Mouse (Mus musculus) hindbrain, embryonic 16.5 days (tissue): ENCODE results near the gene Creb3l4. TPM values are rescaled to one million over a fixed set of nuclear protein-coding genes. Genes with fewer than 3 reads are reported as not detected.

Source experiments
- ATAC-seq: fragments of 200-750 bp; cut with Nextera tagmentation; 2 replicates; pipeline ENCODE4 v1.8.0; 2017; ENCODE audit warnings: moderate TSS enrichment, moderate library complexity
- H3K27ac ChIP-seq: fragments of 300-500 bp; sonication (generic); 2 replicates; pipeline ENCODE4 v1.5.1; 2014; ENCODE audit warnings: low read depth, mild to moderate bottlenecking, control low read depth, low read length, moderate library complexity
- H3K27me3 ChIP-seq: fragments of 300-500 bp; sonication (generic); replicated peaks from 2 replicates; pipeline ENCODE4 v1.6.1; 2014; ENCODE audit warnings: low read length; ENCODE audit not compliant: control insufficient read depth, insufficient read depth
- H3K36me3 ChIP-seq: fragments of 300-500 bp; sonication (generic); 2 replicates; pipeline ENCODE4 v1.6.1; 2014; ENCODE audit warnings: mild to moderate bottlenecking, low read length, moderate library complexity, mixed read lengths; ENCODE audit not compliant: control insufficient read depth, insufficient read depth
- H3K4me1 ChIP-seq: fragments of 300-500 bp; sonication (generic); 2 replicates; pipeline ENCODE4 v1.6.1; 2014; ENCODE audit warnings: low read depth, low read length; ENCODE audit not compliant: control insufficient read depth, insufficient read depth
- H3K4me2 ChIP-seq: fragments of 300-500 bp; sonication (generic); 2 replicates; pipeline ENCODE4 v1.6.1; 2014; ENCODE audit warnings: mild to moderate bottlenecking, low read length, control low read depth, moderate library complexity
- H3K4me3 ChIP-seq: fragments of 300-500 bp; sonication (generic); 2 replicates; pipeline ENCODE4 v1.5.1; 2014; ENCODE audit warnings: mild to moderate bottlenecking, low read length, control low read depth, moderate library complexity
- H3K9ac ChIP-seq: fragments of 300-500 bp; sonication (generic); 2 replicates; pipeline ENCODE4 v1.6.1; 2014; ENCODE audit warnings: low read depth, mild to moderate bottlenecking, control low read depth, low read length, moderate library complexity
- H3K9me3 ChIP-seq: fragments of 300-500 bp; sonication (generic); 2 replicates; pipeline ENCODE4 v1.6.1; 2014; ENCODE audit warnings: mild to moderate bottlenecking, low read length, moderate library complexity; ENCODE audit not compliant: control insufficient read depth
- WGBS: fragments of 180-500 bp; shearing (Covaris S2); extraction: QIAGEN DNeasy Blood & Tissue Kit; methylation state at CpG from one replicate; pipeline ENCODE4 v1.1.7; 2014; 5-methylcytosine and 5-hydroxymethylcytosine counted together
- microRNA-seq: library from miRNA; unstranded; fragments of <30 nt; microRNA quantifications from one replicate; pipeline ENCODE4, GENCODE M21; 2017
- polyA plus RNA-seq: library from polyadenylated mRNA; unstranded; fragments of >200 nt; fragmentation: Nextera tagmentation; extraction: Ambion mirVana; gene quantifications from 2 replicates; pipeline ENCODE4 v1.2.1, GENCODE M21; 2015

The Creb3l4 gene
- polyA plus RNA-seq, 1 experiment from 2014 or later = 2.2 TPM

DNA sequence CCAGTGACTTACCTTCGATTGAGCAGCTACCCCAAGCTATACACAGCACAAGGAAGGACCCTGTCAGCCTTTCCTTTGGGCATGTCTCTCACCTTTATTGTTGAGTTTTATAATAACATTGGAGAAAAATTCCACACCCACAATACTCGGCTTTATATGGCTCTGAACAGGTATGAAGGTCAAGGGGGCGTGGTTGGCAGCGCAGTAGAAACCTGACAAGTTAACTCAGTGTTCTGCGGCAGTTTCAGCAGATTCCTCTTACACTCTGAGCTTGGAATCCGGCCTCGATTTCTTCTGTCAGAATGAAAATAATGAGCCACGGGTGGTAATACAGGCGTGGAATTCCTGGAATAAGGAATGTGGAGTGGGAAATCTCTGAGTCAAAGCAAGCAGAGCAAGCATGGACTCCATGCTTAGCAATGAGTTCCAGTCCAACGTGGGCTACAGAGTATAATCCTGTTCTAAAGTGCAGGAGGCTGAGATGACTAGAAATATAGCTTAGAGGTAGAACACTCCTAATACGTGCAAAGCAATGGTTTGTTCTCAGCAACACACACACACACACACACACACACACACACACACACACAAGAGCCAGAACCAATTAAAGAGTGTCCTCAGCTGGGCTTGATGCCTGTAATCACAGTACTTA, 52.3 kb downstream of the Creb3l4 start:
- H3K9ac ChIP-seq = no peak overlapping the region; the same call in 1 of the 2 replicates
- WGBS = 78% methylated on average over 11 of the region's 11 CpGs
- H3K9me3 ChIP-seq = no peaks in the 10 kb centered on the region
- no peaks in the 10 kb centered on the region for H3K27me3 ChIP-seq
- H3K4me1 ChIP-seq = no peaks in the 10 kb centered on the region
- ATAC-seq = no peak
- H3K4me3 ChIP-seq = no peak overlapping the region
- no peak overlapping the region for H3K4me2 ChIP-seq
- H3K27ac ChIP-seq = no peak overlapping the region
- no peaks in the 10 kb centered on the region for H3K36me3 ChIP-seq

Small RNAs within 50 kb of the gene (microRNA-seq; reads per million reads assigned to microRNA genes)
- not detected for gene Mir7012

Other genes starting within 250 kb of the Creb3l4 start
- gene Hax1, start 244.7 kb downstream of the Creb3l4 start, polyA plus RNA-seq = 114 TPM in 2 replicates
- 207 TPM in 2 replicates for gene 4933434E20Rik, start 191.9 kb downstream of the Creb3l4 start, polyA plus RNA-seq
- gene Ubap2l, start 190.9 kb downstream of the Creb3l4 start, polyA plus RNA-seq = 105 and 122 TPM in 2 replicates
- gene Tpm3, start 170.9 kb downstream of the Creb3l4 start, polyA plus RNA-seq = 343 and 357 TPM in 2 replicates
- gene Nup210l, start 139.4 kb downstream of the Creb3l4 start, polyA plus RNA-seq = 0.26 and 0.30 TPM in 2 replicates
- gene Rps27, start 29.9 kb downstream of the Creb3l4 start, polyA plus RNA-seq = 626 and 662 TPM in 2 replicates
- 21.7 and 24.1 TPM in 2 replicates for gene Rab13, start 29.8 kb downstream of the Creb3l4 start, polyA plus RNA-seq
- gene Jtb, start 11.9 kb downstream of the Creb3l4 start, polyA plus RNA-seq = 93.4 and 97.0 TPM in 2 replicates
- gene Slc39a1, start 4.7 kb upstream of the Creb3l4 start, polyA plus RNA-seq = 40.3 and 54.2 TPM in 2 replicates
- 19.6 and 25.3 TPM in 2 replicates for gene Crtc2, start 10.7 kb upstream of the Creb3l4 start, polyA plus RNA-seq
- 8.1 and 10.2 TPM in 2 replicates for gene Dennd4b, start 21.7 kb upstream of the Creb3l4 start, polyA plus RNA-seq
- 9.3 and 12.1 TPM in 2 replicates for gene Gatad2b, start 49.7 kb upstream of the Creb3l4 start, polyA plus RNA-seq
- gene Slc27a3, start 146.4 kb upstream of the Creb3l4 start, polyA plus RNA-seq = 30.1 and 30.8 TPM in 2 replicates
- 27.8 and 30.3 TPM in 2 replicates for gene Ints3, start 190.1 kb upstream of the Creb3l4 start, polyA plus RNA-seq
- 3.1 and 3.2 TPM in 2 replicates for gene Npr1, start 222.4 kb upstream of the Creb3l4 start, polyA plus RNA-seq
- 224 and 229 TPM in 2 replicates for gene Ilf2, start 232.6 kb upstream of the Creb3l4 start, polyA plus RNA-seq
- gene Snapin, start 247.5 kb upstream of the Creb3l4 start, polyA plus RNA-seq = 96.8 and 98.1 TPM in 2 replicates